Mouse (Mus musculus) brain, embryonic 18.5 days (tissue): ENCODE data around the gene Fbxl21.
A peak's percentile ranks its signal among the peaks of the same experiment; 100 is the strongest.

Experiments
- DNase-seq: peaks from one replicate; pipeline ENCODE4 v3.0.0-alpha.2; 2012; ENCODE audit warnings: low read depth, low spot score

The Fbxl21 gene

GRCm38 (mm10) chr13:56522081-56522820, at the start of gene Fbxl21:
TSS of gene Fbxl21 (plus strand) at chr13:56522472.
- peak; percentile 74 for DNase-seq

- DNase-seq: no peak
These were observed 49.6 kb upstream of the Fbxl21 start for GRCm38 (mm10) chr13:56472661-56473060.

GRCm38 (mm10) chr13:56475363-56475762, 46.9 kb upstream of the Fbxl21 start:
- DNase-seq: peak; percentile 22

- no peak for DNase-seq
These were observed 45.5 kb upstream of the Fbxl21 start for GRCm38 (mm10) chr13:56476790-56477189.

- DNase-seq: peak; percentile 70
These were observed 45.0 kb upstream of the Fbxl21 start for GRCm38 (mm10) chr13:56477271-56477670.

- no peak for DNase-seq
These were observed 44.2 kb upstream of the Fbxl21 start for GRCm38 (mm10) chr13:56478027-56478426.

- no peak for DNase-seq
These were observed 40.1 kb upstream of the Fbxl21 start, which contains the start of gene Il9 for GRCm38 (mm10) chr13:56482146-56482545. TSS of gene Il9 (minus strand) at chr13:56482246.

- no peak for DNase-seq
These were observed 34.3 kb upstream of the Fbxl21 start for GRCm38 (mm10) chr13:56488012-56488411.

- no peak for DNase-seq
These were observed 27.8 kb upstream of the Fbxl21 start for GRCm38 (mm10) chr13:56494440-56494839.

- DNase-seq: no peak
These were observed 22.1 kb upstream of the Fbxl21 start for GRCm38 (mm10) chr13:56500132-56500531.

GRCm38 (mm10) chr13:56500636-56501035, 21.6 kb upstream of the Fbxl21 start:
- DNase-seq: no peak

GRCm38 (mm10) chr13:56501866-56502420, 20.3 kb upstream of the Fbxl21 start:
- DNase-seq: no peak

- no peak for DNase-seq
These were observed 15.3 kb upstream of the Fbxl21 start for GRCm38 (mm10) chr13:56506871-56507496.

- DNase-seq: no peak
These were observed 12.5 kb upstream of the Fbxl21 start for GRCm38 (mm10) chr13:56509796-56510195.

- no peak for DNase-seq
These were observed 8.7 kb upstream of the Fbxl21 start for GRCm38 (mm10) chr13:56513595-56513994.

GRCm38 (mm10) chr13:56516311-56516710, 6.0 kb upstream of the Fbxl21 start:
- peak; percentile 28 for DNase-seq

- DNase-seq: no peak
These were observed 5.5 kb upstream of the Fbxl21 start for GRCm38 (mm10) chr13:56516816-56517215.

- no peak for DNase-seq
These were observed 522 bp downstream of the Fbxl21 start for GRCm38 (mm10) chr13:56522821-56523167.

GRCm38 (mm10) chr13:56526871-56527270, 4.6 kb downstream of the Fbxl21 start:
- no peak for DNase-seq

GRCm38 (mm10) chr13:56527846-56528245, 5.6 kb downstream of the Fbxl21 start:
- DNase-seq: no peak

- no peak for DNase-seq
These were observed 6.0 kb downstream of the Fbxl21 start for GRCm38 (mm10) chr13:56528281-56528680.

GRCm38 (mm10) chr13:56529031-56529430, 6.8 kb downstream of the Fbxl21 start:
- DNase-seq: no peak

GRCm38 (mm10) chr13:56529685-56530084, 7.4 kb downstream of the Fbxl21 start:
- DNase-seq: no peak
